Mouse (Mus musculus): ENCODE results near the gene Rgs3.

Gene Rgs3

GRCm38 (mm10) chr4:62685268-62685667 lies 125.6 kb downstream of the Rgs3 start:
- no peak for DNase-seq (ENCODE audit: low read depth, low spot score)

GRCm38 (mm10) chr4:62686769-62687168 lies 127.1 kb downstream of the Rgs3 start:
- no peak for DNase-seq (ENCODE audit: low read depth, low spot score)

GRCm38 (mm10) chr4:62688142-62688541 lies 128.5 kb downstream of the Rgs3 start:
- no peak for DNase-seq (ENCODE audit: low read depth, low spot score)

GRCm38 (mm10) chr4:62690997-62691396 lies 131.3 kb downstream of the Rgs3 start:
- DNase-seq (ENCODE audit: low read depth, low spot score) = no peak

GRCm38 (mm10) chr4:62691625-62692024 lies 132.0 kb downstream of the Rgs3 start:
- DNase-seq (ENCODE audit: low read depth, low spot score) = no peak

GRCm38 (mm10) chr4:62693839-62694238 lies 134.2 kb downstream of the Rgs3 start:
- no peak for DNase-seq (ENCODE audit: low read depth, low spot score)

- no peak for DNase-seq (ENCODE audit: low read depth, low spot score)
These were observed 135.2 kb downstream of the Rgs3 start for GRCm38 (mm10) chr4:62694703-62695439.

- no peak for DNase-seq (ENCODE audit: low read depth, low spot score)
These were observed 135.9 kb downstream of the Rgs3 start for GRCm38 (mm10) chr4:62695523-62695922.

- DNase-seq (ENCODE audit: low read depth, low spot score) = peak; percentile 61
These were observed 136.3 kb downstream of the Rgs3 start for GRCm38 (mm10) chr4:62695946-62696345.

- DNase-seq (ENCODE audit: low read depth, low spot score) = no peak
These were observed 137.2 kb downstream of the Rgs3 start for GRCm38 (mm10) chr4:62696699-62697404.

- peak; percentile 72 for DNase-seq (ENCODE audit: low read depth, low spot score)
These were observed 137.8 kb downstream of the Rgs3 start for GRCm38 (mm10) chr4:62697469-62697868.

- no peak for DNase-seq (ENCODE audit: low read depth, low spot score)
These were observed 138.9 kb downstream of the Rgs3 start for GRCm38 (mm10) chr4:62698521-62698920.

- peak; percentile 95 for DNase-seq (ENCODE audit: low read depth, low spot score)
These were observed 139.7 kb downstream of the Rgs3 start for GRCm38 (mm10) chr4:62699191-62699812.

GRCm38 (mm10) chr4:62700426-62700825 lies 140.8 kb downstream of the Rgs3 start:
- DNase-seq (ENCODE audit: low read depth, low spot score) = no peak

- no peak for DNase-seq (ENCODE audit: low read depth, low spot score)
These were observed 143.5 kb downstream of the Rgs3 start for GRCm38 (mm10) chr4:62703151-62703550.

GRCm38 (mm10) chr4:62704204-62704603 lies 144.6 kb downstream of the Rgs3 start:
- no peak for DNase-seq (ENCODE audit: low read depth, low spot score)

- DNase-seq (ENCODE audit: low read depth, low spot score) = no peak
These were observed 145.4 kb downstream of the Rgs3 start for GRCm38 (mm10) chr4:62705013-62705412.

- no peak for DNase-seq (ENCODE audit: low read depth, low spot score)
These were observed 146.1 kb downstream of the Rgs3 start for GRCm38 (mm10) chr4:62705749-62706148.

GRCm38 (mm10) chr4:62708084-62708483 lies 148.4 kb downstream of the Rgs3 start:
- no peak for DNase-seq (ENCODE audit: low read depth, low spot score)

- no peak for DNase-seq (ENCODE audit: low read depth, low spot score)
These were observed 149.3 kb downstream of the Rgs3 start for GRCm38 (mm10) chr4:62708994-62709393.

GRCm38 (mm10) chr4:62709448-62709847 lies 149.8 kb downstream of the Rgs3 start:
- DNase-seq (ENCODE audit: low read depth, low spot score) = no peak

GRCm38 (mm10) chr4:62711159-62711558 lies 151.5 kb downstream of the Rgs3 start:
- DNase-seq (ENCODE audit: low read depth, low spot score) = no peak

- DNase-seq (ENCODE audit: low read depth, low spot score) = no peak
These were observed 151.9 kb downstream of the Rgs3 start for GRCm38 (mm10) chr4:62711582-62711981.
